Mouse (Mus musculus) thymus, postnatal 0 days (tissue): Measurements from ENCODE around the gene Shisa9. TPM values are rescaled to one million over a fixed set of nuclear protein-coding genes. Genes with fewer than 3 reads are reported as not detected.

ENCODE experiments used
- DNase-seq: peaks from one replicate; pipeline ENCODE4 v3.0.0-alpha.2; 2015; ENCODE audit warnings: low spot score
- polyA plus RNA-seq: library from polyadenylated mRNA; unstranded; fragments of >200 nt; fragmentation: Nextera tagmentation; extraction: Ambion mirVana; gene quantifications from 2 replicates; pipeline ENCODE4 v1.2.1, GENCODE M21; 2015

Shisa9 gene
- polyA plus RNA-seq, 1 experiment from 2014 or later: 0.25 TPM

DNA sequence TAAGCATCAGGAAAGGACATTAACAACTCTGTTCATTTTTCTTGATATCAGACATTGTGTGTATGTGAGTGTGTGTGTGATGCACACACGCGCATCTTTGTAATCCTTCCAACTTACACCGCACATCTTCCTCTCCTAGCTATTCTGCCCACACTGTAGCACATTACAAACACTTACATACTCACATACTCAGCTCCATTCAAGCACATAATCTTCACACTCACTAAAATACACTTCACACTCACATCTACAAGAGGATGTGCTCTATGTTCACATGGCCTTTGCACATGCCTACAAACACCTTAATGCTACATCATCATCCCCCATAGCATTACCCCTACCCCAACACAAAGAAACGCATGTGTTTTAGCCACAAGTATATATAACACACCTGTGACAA lies 212.9 kb downstream of the Shisa9 start:
- DNase-seq: no peak

DNA sequence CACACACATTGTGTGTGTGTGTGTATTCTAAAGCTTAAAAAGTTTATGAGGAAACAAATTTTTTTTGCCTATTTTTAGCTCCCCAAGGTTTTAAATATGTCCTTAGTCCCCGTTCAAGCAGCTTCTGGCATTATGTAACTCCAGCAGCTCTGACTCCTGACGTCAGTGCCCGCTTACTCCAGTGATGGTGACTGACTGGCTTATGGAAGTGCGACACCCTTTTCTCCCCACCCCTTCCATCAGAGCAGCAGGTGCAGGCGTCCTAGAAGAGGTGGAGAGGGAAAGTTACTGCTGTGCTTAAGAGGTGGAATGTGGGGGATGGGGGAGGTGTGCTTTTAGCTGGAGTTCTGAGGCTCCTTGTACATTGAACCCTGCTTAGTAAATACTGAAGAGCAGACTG lies 213.7 kb downstream of the Shisa9 start:
- no peak for DNase-seq

DNA sequence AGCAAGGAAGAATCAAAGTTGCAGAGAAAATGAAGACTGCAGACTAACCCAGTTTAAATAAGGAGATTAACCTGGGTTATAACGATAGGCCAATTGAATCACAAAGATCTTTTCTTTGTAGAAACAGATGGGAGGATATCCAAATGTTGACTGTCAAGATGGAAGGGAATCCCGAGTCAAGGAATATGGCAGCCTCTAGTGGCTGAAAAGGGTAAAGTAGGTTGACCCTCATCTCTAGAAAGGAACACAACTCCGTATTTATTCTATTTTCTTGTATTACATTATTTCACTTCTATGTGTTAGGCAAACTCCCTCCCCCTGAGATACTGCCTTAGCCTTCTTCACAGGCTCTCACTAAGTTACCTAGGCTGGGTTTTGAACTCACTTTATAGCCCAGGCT lies 217.3 kb downstream of the Shisa9 start:
- no peak for DNase-seq

DNA sequence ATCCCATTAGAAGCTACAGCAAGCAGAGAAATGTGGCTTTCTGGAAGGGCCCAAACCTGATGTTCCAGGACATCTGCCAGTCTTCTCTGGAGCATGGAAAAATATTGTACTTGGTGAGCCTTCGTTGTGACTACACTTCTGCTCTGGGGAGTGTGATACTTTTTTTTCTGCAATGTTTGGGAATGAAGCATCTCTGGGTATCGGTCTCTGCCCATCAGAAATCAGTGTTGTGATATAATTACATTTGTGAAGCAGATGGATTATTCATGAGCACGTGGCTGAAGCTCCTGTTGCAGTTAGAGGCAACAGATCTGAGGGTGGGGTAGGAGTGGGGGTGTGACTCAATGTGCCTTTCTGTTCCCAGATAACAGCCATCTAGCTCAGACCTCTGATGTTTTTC lies 218.2 kb downstream of the Shisa9 start:
- DNase-seq: no peak

DNA sequence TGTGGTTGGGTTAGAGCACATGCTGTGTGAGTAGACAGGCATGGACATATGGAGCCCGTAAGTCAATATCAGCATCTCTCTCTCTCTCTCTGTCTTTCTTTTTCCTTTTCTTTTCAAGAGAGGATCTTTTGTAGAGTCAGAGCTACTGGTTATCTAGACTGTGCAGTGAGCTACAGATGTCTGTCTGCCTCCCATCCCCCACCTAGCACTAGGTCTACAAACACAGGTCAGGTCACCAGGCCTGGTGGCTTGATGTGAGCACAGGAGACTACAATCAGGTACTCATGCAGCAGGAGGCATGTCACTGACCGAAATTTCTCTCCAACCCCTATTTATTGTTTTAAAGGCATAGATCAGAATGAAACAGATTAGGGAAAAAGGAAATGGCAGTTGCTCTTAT lies 219.1 kb downstream of the Shisa9 start:
- DNase-seq: no peak

DNA sequence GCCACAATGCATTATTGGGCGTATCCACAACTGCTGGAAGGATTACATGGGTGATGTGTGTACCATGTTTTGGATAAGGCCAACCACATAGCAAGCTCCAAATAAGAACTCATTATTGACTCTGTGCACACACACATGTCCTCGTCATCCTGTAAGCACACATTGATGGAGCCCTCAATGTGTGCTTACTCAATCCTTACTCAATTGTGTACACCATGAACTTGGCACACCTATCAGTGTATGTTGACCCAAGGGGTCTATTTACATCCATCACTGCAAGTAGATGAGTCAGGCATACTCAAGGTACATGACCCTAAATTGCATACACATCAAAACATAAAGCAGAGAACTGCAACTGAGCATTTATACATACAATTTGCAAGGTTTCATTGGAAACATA lies 220.5 kb downstream of the Shisa9 start:
- no peak for DNase-seq

DNA sequence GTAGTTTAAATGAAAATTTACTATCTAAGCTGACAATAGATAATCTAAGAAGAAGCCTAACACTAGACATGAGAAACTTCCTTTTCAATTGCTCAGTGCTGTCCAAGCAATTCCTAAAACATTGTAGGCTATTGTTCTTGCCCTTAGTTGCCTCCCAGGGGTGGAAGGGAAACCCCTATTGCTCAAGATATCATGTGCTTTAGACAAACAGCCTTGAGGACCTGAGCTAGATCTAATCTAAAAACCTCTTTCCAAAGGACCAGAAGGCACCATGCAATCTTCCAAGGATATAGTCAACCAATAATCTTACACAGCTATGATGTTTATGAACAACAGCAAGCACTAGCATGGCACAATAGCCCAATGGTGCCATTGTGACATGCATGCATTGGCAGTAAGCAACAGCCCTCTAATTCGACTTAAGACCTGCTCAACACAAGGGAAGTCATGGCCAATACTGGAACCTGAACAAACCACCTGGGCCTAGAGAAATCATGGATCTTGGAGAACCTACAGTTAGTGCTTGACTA lies 222.6 kb downstream of the Shisa9 start:
- DNase-seq: no peak

DNA sequence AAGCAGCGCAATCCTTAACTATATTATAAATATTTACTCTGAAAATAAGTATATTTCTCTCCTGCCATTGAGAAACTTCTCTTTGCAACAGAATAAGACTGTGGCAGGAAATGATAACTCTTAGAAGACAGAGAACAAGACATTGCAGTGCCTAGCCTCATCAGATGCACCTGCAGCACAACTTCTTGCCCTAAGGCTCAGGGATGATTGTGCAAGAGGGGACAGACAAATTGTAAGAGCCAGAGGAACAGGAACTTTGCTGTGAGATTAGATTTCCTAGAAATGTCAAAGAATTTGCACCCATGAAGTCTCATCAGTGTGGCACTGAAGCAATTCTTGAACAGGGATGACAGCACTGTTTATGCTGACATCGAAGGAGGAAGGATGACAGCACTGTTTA lies 223.0 kb downstream of the Shisa9 start:
- DNase-seq: no peak

DNA sequence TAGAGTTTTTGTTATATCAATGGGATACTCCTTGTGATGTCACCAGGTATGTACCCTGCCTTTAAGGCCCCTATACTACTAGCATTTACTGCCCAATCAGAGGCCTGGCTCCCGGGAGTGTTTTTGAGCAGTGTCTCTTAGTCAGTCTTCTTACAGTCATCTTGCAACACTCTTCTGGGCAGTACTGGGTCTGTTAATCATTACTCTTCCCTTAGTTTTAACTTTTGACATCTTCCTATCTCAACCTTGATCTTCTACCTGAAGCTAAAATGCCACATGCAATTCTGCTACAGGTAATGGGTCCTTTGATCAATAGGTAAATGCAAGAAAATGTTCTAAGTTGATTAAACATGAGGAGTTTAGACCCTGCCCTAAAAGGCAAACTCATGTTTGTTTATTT lies 225.4 kb downstream of the Shisa9 start:
- no peak for DNase-seq

DNA sequence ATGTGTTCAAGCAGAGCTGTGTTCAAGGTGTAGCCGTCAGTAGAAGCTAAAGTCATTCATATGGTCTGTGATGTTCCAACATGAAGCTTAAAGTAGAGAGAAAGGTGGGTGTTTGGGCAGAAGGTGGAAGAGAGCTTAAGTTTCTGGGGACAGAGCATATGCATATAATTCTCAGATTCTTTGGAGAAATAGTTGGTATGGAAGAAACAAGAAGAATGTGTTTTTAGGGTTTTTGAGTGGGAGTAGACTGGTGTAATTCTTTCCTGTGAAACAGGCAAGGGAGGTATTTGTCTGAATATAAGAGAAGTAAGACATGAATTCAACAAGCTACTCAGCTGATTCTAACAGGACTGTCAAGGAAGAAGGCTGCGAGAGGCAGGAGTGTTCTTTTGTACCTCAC lies 225.9 kb downstream of the Shisa9 start:
- no peak for DNase-seq

DNA sequence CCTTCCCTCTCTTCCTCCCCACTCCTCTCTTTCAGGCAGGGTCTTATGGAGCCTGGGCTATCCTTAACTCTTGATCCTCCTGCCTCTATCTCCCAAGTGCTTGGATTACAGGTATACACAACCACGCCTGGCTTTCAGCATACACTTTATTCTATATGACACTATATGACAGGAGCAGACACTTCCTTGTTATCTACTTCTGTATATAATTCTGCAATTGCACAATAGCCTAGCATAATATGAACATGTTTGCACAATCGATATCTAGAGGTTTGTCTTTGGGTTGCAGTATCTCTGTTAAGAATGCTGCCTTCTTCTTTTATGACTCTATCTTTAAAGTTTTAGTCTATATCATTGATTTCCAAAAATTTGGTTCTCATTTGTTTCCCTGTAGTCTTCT lies 230.1 kb downstream of the Shisa9 start:
- DNase-seq: no peak

DNA sequence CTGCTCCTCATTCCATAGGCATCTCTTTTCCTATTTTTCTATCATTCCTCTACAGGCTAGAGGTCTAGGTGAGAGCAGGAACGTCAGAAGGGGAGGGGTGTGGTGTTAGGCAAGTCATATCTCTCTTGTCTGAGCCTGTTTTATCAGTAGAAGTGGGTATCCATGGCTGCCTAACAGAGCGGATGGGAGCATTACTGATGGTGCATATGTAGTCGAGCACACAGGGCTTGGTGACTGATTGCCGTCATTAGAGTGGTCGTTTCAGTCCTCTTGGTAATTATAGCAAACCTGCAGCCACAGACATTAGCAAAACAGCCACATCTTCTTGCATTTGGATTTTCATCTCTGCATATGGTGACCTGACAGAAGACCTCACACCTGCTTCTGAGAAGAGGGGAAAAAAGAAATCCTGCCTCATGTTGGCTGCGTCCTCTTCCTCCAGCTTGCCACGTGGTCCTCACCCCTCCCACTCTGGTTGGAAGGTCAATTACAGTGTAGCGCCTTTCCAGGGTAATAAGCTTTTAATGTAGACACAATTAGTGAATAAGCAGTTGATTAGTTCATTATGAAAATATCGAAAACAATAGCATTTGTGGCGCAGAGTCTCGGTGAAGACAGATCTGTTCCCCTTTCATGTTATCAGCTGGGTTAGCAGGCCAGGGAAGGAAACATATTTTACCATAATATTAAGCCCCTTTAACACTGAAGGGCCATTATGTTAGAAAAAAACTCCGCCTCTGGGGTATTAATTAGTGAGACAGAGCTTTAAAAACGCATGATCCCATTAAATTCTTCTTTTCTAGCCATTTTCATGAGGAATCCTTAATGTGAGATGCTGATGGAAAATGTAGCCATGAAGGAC lies 233.6 kb downstream of the Shisa9 start:
- DNase-seq: no peak

DNA sequence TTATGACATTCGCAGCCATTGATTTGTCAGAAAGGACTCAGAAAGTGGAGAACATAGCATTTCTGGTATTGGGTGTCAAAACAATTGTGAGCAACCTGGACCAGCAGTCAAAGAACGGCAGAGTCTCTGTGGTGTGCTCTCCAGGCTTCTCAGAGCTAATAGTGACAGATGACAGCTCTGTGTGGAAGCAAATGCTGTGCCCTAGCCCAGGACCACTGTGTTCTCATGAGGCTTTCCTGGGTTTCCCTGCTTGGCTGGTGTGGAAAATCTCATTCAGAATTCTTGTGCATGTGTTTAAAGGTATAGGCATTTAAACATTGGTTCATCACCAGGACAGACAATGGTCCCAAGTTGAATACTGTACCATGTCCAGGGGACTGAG lies 234.2 kb downstream of the Shisa9 start:
- no peak for DNase-seq

DNA sequence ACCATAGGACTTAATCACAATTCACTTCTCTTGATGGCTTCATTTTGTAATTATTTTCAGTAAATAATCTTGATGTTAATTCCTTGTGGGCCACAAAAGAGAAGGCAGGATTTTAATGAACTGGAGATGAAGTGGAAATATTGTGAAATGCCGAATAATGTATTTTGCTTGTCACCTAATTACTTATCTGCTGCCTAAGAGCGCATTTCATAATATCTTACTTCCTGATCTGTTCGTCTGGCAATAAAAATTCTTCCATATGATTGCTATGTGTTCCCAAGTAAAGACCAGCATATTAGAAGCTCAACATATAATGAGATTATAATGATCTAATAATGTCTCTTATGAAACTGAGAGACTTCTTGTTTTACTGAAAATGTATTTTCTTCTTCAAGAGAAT lies 235.9 kb downstream of the Shisa9 start:
- no peak for DNase-seq

DNA sequence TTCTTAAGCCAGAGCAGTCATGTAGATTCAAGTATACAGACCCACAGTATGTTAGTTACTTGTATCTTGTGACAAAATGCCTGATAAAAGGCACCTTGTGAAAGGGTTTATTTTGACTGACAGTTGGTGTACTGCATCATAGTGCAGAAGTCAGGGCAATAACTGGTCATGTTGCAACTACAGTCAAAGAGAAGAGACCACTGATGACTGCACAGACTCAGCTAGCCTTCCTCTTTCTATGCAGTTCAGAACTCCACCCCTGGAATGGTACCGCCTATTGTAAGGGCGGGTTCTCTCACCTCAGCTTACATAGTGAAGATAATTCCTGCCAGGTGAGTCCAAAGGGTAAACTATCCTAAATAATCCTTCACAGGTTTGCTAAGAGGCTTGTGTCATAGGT lies 239.6 kb downstream of the Shisa9 start:
- no peak for DNase-seq

DNA sequence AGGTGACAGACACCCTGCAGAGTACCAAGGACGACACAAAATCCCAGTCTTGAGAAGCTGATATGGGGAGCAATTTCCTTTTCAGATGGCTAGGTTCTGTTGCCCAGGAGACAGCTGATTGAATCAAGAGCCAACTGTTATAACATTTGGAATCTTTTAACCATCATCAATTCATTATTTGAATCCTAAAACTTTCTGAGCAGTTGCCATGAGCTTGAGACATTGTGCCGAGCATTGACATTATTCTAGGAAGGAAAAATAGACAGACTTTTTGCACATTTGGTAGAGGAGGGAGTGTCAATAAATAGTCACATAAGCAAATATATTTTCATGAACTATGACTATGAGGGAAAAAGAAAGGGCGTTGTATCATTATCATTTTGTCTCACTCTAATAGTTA lies 243.0 kb downstream of the Shisa9 start:
- no peak for DNase-seq

DNA sequence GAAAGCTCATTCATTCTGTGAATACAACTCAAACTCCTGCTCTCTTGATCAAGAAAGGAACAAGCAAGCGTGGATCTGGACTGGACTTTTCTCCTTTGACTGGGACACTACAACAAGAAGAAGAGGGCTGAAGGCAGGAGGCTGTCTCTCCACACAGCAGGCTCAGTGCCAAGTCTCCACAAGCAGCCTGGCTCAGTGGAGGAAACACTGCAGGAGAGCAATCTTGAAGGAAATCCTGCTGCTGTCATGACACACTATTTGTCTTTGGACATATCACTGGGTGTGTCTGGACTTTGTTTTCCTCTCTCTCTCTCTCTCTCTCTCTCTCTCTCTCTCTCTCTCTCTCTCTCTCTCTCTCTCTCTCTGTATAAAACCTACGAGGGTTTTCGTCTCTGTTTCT lies 249.4 kb downstream of the Shisa9 start:
- DNase-seq: no peak

DNA sequence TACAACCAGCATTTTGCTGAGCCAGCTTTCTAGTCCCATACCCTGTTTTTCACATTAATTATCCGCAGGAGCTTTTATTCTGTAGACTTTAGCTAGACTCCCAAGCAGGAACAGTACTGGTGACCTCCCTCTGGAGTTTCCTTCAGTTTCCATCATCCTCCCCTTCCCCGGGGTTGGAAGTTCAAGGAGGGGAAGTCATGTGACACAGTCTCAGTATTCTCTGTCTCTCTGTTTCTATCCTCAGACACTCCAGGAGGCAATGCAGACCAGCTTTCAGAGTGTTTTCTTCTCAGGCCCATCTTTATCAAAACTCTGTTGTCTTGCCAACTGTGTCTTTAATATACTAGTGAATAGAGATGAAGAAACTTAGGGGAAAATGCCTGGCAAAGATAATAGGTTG lies 250.4 kb downstream of the Shisa9 start:
- DNase-seq: no peak

DNA sequence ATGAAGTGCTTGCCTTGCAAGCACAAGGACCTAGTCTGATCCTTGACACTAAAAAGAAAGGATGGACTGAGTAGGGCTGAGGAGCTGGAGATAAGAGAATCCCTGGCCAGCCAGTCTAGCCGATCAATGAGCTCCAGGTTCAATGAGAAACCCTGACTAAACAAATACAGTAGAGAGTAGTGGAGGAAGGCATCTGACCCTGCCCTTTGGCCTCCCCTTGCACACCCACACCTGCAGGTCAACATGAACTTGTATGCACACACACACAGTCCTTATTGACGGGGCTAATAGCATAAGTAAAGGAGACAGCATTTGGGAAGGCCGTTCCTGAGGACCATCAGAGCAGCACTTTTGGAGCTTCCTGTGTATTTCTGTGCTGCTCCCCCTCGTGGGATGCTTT lies 254.7 kb downstream of the Shisa9 start:
- DNase-seq: no peak

DNA sequence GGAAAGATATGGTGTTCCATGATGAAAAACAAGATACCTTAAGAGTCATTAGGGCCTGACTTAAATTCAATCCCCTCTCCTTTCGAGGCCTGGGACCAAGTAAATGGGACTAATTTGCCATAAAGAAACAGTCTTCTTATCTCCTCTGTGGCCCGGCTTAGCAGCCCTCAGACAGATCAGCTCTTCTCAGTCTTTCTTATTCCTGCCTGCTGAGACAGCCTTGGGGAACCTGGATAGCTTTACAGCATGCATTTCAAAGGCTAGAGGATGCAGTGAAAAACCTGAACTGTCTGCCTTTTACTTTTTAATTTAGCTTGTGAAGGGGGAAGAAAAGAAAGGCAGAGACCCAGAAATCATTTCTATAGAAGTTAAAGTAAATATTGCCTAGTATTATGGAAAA lies 275.4 kb downstream of the Shisa9 start:
- no peak for DNase-seq

DNA sequence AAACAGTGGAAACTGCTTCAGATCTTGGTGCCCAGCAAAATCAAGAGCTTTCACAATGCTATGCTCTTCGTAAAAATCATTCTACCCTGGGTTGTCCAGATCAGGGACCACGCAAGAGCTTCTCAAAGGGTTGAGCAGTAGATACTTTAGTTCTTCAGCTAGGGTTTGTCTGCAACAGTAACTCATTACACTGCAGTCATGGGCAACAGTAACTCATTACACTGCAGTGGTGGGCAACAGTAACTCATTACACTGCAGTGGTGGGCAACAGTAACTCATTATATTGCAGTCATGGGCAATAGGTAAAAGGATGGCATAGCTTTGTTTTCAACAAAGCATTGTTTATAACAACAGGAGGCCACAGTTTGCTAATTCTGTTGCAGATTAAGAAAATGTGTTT lies 281.9 kb downstream of the Shisa9 start:
- no peak for DNase-seq

DNA sequence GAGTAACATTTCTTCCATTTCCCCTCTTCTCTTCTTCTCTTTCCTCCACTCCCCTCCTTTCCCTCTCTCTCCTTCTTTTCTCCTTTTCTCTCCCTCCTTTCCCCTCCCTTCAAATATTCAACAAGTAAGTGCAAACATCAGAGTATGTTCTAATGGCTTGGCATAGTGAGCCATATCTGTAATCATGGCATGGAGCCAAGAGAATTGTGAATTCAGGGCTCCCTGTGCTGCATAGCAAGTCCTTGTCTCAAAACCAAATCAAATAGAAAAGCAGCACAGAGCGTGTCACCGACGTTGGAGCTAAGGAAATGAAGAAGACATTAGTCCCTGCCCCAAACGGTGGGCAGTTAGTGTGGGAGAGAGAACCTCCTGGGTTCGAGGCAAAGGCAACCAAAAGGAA lies 316.6 kb downstream of the Shisa9 start:
- DNase-seq: no peak

DNA sequence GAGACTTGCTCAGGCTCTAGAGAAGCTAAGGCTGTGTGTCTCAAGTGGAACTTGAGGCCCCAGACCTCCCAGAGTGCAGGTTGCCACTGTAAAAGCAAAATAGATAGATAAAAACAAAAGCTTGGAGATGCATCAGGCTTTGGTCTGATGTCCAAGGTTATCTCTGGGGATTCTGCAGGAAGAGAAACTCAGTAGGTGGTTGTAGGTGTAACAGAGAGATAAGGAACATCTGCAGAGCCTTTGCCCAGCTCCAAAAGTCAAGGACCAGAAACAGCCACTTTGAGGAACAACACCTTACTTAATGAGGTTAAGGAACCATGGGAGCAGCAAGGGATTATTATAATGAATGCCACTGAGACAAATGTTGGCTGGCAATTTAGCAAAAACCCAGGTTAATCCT lies 319.5 kb downstream of the Shisa9 start:
- no peak for DNase-seq
